Mouse (Mus musculus) testis, adult 10 weeks (tissue): ENCODE results near the gene Anapc5. TPM values are rescaled to one million over a fixed set of nuclear protein-coding genes. Genes with fewer than 3 reads are reported as not detected.

Experiments used
- polyA plus RNA-seq: library from polyadenylated mRNA; stranded (reverse); fragments of 350-450 nt; fragmentation: Illumina TruSeq; extraction: RNeasy Lipid Tissue Mini Kit (QIAGEN cat#74804); gene quantifications from one replicate; pipeline ENCODE4 v1.2.3, GENCODE M21; 2014; ENCODE audit warnings: low read depth, low replicate concordance

Gene Anapc5
- polyA plus RNA-seq, result 132 TPM

DNA sequence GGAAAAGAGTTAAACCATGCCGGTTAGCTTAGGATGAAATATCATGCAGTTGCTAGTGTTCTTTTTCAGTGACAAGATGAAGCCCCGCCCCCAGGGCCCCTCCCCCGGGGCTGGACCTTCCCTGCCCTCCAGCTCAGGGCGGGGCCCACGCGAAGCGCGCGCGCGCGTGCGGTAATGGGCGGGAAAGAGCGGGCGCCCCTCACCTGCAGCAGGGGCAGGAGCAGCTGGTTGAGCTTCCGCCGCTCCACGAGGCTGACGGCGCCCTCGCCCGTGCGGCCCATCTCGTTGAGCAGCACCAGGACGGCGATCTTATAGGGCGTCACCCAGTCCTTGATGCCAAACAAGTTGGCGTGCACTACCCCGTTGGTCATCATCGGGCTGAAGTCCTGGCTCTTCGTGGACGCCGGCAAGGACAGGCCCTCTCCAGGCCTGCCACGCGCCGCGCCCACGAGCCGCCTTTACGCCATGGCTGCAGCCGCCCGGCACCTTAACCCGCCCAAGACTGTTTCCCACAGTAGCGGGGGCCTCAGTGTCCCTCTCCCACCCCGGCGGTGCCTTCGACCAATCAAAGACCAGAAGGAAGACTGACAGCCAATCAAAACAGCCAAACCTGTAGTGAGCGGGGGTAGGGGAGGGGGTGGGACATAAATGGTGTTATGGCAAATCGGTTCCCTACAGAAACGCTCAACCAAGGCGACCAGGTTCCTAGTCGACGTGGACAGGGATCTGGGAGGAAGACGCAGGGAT, at the start of gene Anapc5:
Gene Anapc5 (minus strand): TSS at position 563 of the 747 bp plus-strand sequence.

DNA sequence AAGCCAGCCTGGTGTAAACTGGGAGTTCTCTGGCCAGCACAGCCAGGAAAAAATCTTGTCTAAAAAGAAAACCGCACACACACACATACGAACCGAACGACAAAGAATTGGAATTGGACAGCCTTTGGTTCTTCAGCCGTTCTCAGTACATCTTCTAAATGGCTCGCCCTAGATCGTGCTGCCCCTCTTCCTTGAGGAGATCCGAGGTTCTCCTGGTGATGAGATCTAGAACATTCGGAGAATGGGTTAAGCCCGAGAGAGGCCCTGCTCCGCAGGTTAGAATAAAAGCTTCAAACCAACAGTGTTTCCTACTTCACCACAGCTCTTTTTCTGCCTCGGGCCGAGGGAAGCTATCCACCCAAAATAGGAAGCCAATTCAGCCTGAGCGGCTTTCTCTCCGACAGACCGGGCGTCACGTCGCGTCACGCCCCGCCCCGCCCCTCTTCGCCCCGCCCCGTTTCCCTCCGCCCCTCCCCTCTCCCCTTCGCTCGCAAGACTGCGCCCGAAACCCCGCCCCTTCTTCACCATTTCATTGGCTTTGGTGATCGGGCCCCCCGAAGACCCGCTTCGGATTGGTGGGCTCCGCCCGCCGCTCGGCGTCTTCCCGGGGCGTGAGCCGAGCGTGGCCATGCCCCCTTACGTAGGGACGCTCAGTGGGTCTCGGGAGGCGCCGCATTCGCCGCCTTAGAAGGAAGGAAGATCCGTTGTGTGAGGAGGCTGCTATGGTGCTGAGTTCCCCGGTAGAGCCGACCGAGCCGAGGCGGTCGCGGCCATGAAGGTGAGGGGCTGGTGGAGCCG, 28.6 kb upstream of the Anapc5 start, which contains the start of gene Rnf34:
Gene Rnf34 (plus strand): TSS at position 528 of the 798 bp plus-strand sequence.

DNA sequence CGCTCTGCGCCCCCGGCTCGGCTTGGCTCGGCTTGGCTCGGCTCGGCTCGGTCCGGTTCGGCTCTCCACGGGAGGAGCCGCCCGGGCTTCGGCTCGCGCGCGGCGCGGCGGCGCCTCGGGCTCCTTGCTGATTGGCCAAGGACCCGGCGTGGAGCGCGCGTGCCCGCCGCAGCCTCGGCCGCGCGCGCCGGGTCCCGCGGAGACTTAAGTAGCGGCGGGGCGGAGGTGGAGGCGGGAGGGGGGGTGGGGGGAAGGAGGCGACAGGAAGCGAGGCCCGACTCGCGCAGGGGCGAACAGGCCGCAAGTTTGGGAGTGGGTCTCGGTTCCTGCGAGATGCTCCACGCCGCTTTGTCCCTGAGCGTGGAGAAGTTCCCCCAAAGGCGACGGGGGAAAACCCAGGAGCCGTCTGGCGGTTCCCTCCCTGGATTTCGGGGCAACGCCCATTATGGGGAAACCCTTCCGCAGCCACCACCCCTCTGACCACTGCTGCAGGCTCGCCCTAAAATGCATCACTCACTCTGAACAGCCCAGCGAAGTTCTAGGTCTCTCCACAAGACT, 41.8 kb downstream of the Anapc5 start, which contains the start of gene Camkk2:
Gene Camkk2 (minus strand): TSS at position 133 of the 558 bp plus-strand sequence.

Other genes with a start within 250 kb of the Anapc5 start
- 364 TPM for gene Ift81, start 206.8 kb downstream of the Anapc5 start, polyA plus RNA-seq
- 2.0 TPM for gene P2rx7, start 177.4 kb downstream of the Anapc5 start, polyA plus RNA-seq
- gene P2rx4, start 113.8 kb downstream of the Anapc5 start, polyA plus RNA-seq, result 3.6 TPM
- gene Camkk2, start 41.9 kb downstream of the Anapc5 start, polyA plus RNA-seq, result 11.1 TPM
- 26.8 TPM for gene Rnf34, start 28.7 kb upstream of the Anapc5 start, polyA plus RNA-seq
- gene Kdm2b, start 168.5 kb upstream of the Anapc5 start, polyA plus RNA-seq, result 37.0 TPM
- gene Orai1, start 193.7 kb upstream of the Anapc5 start, polyA plus RNA-seq, result 0.53 TPM
- gene Morn3, start 225.7 kb upstream of the Anapc5 start, polyA plus RNA-seq, result 91.6 TPM
- gene Tmem120b, start 247.1 kb upstream of the Anapc5 start, polyA plus RNA-seq, result 0.80 TPM